Mouse (Mus musculus): Measurements from ENCODE around the gene Cfl2. TPM values are rescaled to one million over a fixed set of nuclear protein-coding genes. Genes with fewer than 3 reads are reported as not detected.

Gene Cfl2
- polyA plus RNA-seq, 1 experiment from 2014 or later: 204 TPM

DNA sequence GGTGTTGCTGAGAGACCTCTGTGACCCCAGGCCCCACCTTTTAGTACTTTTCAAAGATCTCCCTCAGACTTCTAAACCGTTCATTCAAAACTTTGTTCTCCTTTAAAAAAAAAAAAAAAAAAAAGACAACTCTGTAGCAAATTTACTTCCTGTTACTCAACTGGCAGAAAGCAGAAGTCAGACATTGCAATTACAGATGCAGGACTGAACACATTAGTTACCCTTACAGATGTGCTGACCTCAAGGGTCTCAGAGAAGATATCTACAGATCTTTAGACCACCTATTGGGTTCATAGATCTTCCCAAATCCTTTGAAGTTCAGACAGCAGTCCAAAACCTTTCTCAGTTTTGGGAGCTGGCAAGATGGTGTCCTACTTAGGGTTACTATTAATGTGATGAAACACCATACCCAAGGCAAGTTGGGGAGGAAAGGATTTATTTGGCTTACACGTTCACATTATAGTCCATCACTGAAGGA is 42.0 kb downstream of the Cfl2 start:
- Histone ChIP-seq H3K27ac (no peak overlapping the region), H3K27me3 (ENCODE audit: insufficient read depth, poor library complexity, severe bottlenecking) (no peaks in the 10 kb centered on the region), H3K4me1 (replicated peaks) (no peaks in the 10 kb centered on the region), H3K4me3 (no peak overlapping the region), H3K9me3 (no peaks in the 10 kb centered on the region), H3K36me3 (no peaks in the 10 kb centered on the region)
- 50% methylated on average over 2 of the region's 2 CpGs for WGBS
- DNase-seq (ENCODE audit: low spot score): no peak

DNA sequence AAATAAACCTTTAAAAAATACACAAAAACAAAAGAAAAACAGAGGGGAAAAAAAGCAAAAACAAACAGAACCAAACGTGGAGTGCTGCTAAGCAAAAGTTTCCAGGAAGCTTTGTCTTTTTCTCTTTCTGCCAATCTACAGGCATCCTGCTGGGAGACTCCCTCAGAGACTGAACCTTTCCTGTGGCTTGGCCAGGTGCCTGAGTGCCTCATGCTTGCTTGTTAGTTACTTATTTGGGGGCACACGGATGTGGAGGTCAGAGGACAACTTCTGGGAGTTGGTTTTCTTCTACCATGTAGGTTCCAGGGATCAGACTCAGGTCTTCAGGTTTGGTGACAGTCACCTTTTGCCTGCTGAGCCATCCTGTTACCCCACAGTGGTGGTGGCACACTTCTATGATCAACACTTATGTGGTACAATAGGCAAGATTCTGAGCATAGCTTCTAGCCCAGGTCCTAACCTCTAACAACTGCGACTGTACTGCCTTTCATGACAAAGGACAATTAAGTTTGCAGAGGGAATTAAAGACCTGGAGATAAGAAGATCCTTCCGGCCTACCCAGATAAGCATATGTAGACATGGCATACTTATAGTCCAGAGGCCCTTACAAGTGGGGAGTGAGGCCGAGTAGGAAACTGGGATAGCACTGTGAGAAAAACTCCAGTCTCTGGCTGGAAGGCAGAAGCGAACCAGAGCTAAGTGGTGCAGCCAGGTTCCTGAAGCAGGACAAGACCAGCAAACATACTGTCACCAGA is 43.3 kb downstream of the Cfl2 start:
- Histone ChIP-seq H3K9me3 (no peaks in the 10 kb centered on the region), H3K27ac (no peak overlapping the region), H3K27me3 (ENCODE audit: insufficient read depth, poor library complexity, severe bottlenecking) (no peaks in the 10 kb centered on the region), H3K36me3 (no peaks in the 10 kb centered on the region), H3K4me1 (replicated peaks) (no peaks in the 10 kb centered on the region), H3K4me3 (no peak overlapping the region)
- no peak for DNase-seq (ENCODE audit: low spot score)
- WGBS: 77% methylated on average over 6 of the region's 6 CpGs

DNA sequence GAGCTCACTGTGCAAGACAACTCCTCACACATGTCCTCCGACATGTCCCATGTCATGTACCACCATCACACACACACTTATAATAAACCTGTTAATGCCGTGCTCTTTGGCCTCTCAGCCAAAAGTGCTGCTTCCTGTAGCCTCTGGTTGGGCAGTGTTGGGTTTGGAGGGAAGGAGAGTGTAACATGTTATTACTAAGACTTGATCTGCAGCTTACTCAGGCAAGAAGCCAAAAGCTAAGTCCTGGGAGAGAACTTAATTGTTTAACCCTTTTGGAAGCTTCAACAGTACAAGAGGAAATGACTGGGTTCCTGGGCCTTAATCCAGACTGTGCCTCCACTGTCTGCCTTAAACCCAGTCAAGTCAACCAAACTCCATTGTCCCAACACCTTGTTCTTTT is 52.5 kb downstream of the Cfl2 start:
- no peak for DNase-seq (ENCODE audit: low spot score)
- Histone ChIP-seq H3K9me3 (no peaks in the 10 kb centered on the region), H3K36me3 (no peaks in the 10 kb centered on the region), H3K27ac (no peak overlapping the region), H3K4me3 (no peak overlapping the region), H3K27me3 (ENCODE audit: insufficient read depth, poor library complexity, severe bottlenecking) (no peaks in the 10 kb centered on the region), H3K4me1 (replicated peaks) (0 out of 2 replicates have a peak, but pooled peaks cover 2% of the 10 kb centered on the region)
- WGBS: 86% methylated on average over 2 of the region's 2 CpGs

Other genes starting within 250 kb of the Cfl2 start
- 164 TPM in 2 replicates for gene Sptssa, start 206.3 kb downstream of the Cfl2 start, polyA plus RNA-seq (2016; fragmentation: Nextera tagmentation; extraction: Ambion mirVana)
- gene Eapp, start 167.0 kb downstream of the Cfl2 start, polyA plus RNA-seq (2016; fragmentation: Nextera tagmentation; extraction: Ambion mirVana): 74.2 and 75.9 TPM in 2 replicates
- 182 and 191 TPM in 2 replicates for gene Snx6, start 67.2 kb downstream of the Cfl2 start, polyA plus RNA-seq (2016; fragmentation: Nextera tagmentation; extraction: Ambion mirVana)
- gene Gm20403, start 123.7 kb upstream of the Cfl2 start, polyA plus RNA-seq (2016; fragmentation: Nextera tagmentation; extraction: Ambion mirVana): not detected in 2 replicates
- gene Baz1a, start 151.5 kb upstream of the Cfl2 start, polyA plus RNA-seq (2016; fragmentation: Nextera tagmentation; extraction: Ambion mirVana): 26.3 and 33.8 TPM in 2 replicates
- 40.7 and 41.9 TPM in 2 replicates for gene 2700097O09Rik, start 217.2 kb upstream of the Cfl2 start, polyA plus RNA-seq (2016; fragmentation: Nextera tagmentation; extraction: Ambion mirVana)
- gene Srp54a, start 217.4 kb upstream of the Cfl2 start, polyA plus RNA-seq (2016; fragmentation: Nextera tagmentation; extraction: Ambion mirVana): 98.3 and 136 TPM in 2 replicates